Mouse (Mus musculus): ENCODE results near the gene Atf6.

GRCm38 (mm10) chr1:170812822-170813221 is 54.7 kb downstream of the Atf6 start:
- TF ChIP-seq POLR2AphosphoS2 (IDR thresholded peaks at IDR 0.05; ENCODE audit: low read length) (no peak), MAX (IDR thresholded peaks at IDR 0.05; ENCODE audit: low read length) (no peak), ZMIZ1 (IDR thresholded peaks at IDR 0.05; ENCODE audit: low read depth, low read length) (no peak), USF1 (IDR thresholded peaks at IDR 0.05; ENCODE audit: low read depth, low read length) (no peak), TCF12 (IDR thresholded peaks at IDR 0.05; ENCODE audit: low read depth, low read length) (no peak), TBP (IDR thresholded peaks at IDR 0.05; ENCODE audit: low read depth, low read length) (no peak), CTCF (IDR thresholded peaks at IDR 0.05 in 2 of 3, conservative IDR thresholded peaks at IDR 0.05 in 1 of 3; ENCODE audit: control insufficient read depth in 1 of 3, insufficient read depth in 1 of 3, low read depth in 2 of 3, low read length in 3 of 3, poor library complexity in 1 of 3, severe bottlenecking in 1 of 3) (no peak), GATA1 (IDR thresholded peaks at IDR 0.05; ENCODE audit: low read depth, low read length) (no peak), MAZ (IDR thresholded peaks at IDR 0.05; ENCODE audit: low read depth, low read length) (no peak), MYC (IDR thresholded peaks at IDR 0.05; ENCODE audit: low read depth, low read length) (no peak), POLR2A (IDR thresholded peaks at IDR 0.05; ENCODE audit: control insufficient read depth in 1 of 2, insufficient read depth in 1 of 2, low read depth in 1 of 2, low read length in 2 of 2, poor library complexity in 1 of 2) (no peak), ELF1 (IDR thresholded peaks at IDR 0.05; ENCODE audit: low read depth, low read length) (no peak), MEF2A (IDR thresholded peaks at IDR 0.05; ENCODE audit: extremely low read depth, insufficient replicate concordance, low read depth, low read length, poor library complexity, severe bottlenecking) (no peak)

Data from MEL (cell line).